Mouse (Mus musculus) gonadal fat pad, adult 2 months (tissue): ENCODE measurements around the gene Ccnd2. TPM values are rescaled to one million over a fixed set of nuclear protein-coding genes. Genes with fewer than 3 reads are reported as not detected.

Experiments
- DNase-seq: peaks from one replicate; pipeline ENCODE4 v3.0.0-alpha.2; 2012; ENCODE audit warnings: low read depth
- polyA plus RNA-seq: library from polyadenylated mRNA; depleted of rRNA; stranded (reverse); fragments of >200 nt; gene quantifications from 2 replicates; pipeline ENCODE4 v1.2.3, GENCODE M21; 2012

Ccnd2 gene
- polyA plus RNA-seq, 1 experiment: 75.2 TPM

GRCm38 (mm10) chr6:127148526-127149302 is 3.3 kb downstream of the Ccnd2 start:
- no peak for DNase-seq

GRCm38 (mm10) chr6:127147665-127148064 is 4.3 kb downstream of the Ccnd2 start:
- no peak for DNase-seq

- no peak for DNase-seq
Measured at GRCm38 (mm10) chr6:127146322-127146947, 5.6 kb downstream of the Ccnd2 start.

- DNase-seq: no peak
Measured at GRCm38 (mm10) chr6:127145464-127146190, 6.4 kb downstream of the Ccnd2 start.

GRCm38 (mm10) chr6:127143576-127144288 is 8.3 kb downstream of the Ccnd2 start:
- DNase-seq: no peak

- no peak for DNase-seq
Measured at GRCm38 (mm10) chr6:127143124-127143520, 8.9 kb downstream of the Ccnd2 start.

GRCm38 (mm10) chr6:127142154-127143123 is 9.6 kb downstream of the Ccnd2 start:
- DNase-seq: no peak

- no peak for DNase-seq
Measured at GRCm38 (mm10) chr6:127138962-127139361, 13.0 kb downstream of the Ccnd2 start.

- DNase-seq: no peak
Measured at GRCm38 (mm10) chr6:127133433-127134245, 18.4 kb downstream of the Ccnd2 start.

GRCm38 (mm10) chr6:127132719-127133118 is 19.3 kb downstream of the Ccnd2 start:
- no peak for DNase-seq

- DNase-seq: no peak
Measured at GRCm38 (mm10) chr6:127131946-127132345, 20.0 kb downstream of the Ccnd2 start.

GRCm38 (mm10) chr6:127130377-127130776 is 21.6 kb downstream of the Ccnd2 start:
- DNase-seq: no peak

GRCm38 (mm10) chr6:127129659-127130058 is 22.3 kb downstream of the Ccnd2 start:
- DNase-seq: no peak

- no peak for DNase-seq
Measured at GRCm38 (mm10) chr6:127123506-127123905, 28.5 kb downstream of the Ccnd2 start.

GRCm38 (mm10) chr6:127122996-127123395 is 29.0 kb downstream of the Ccnd2 start:
- DNase-seq: no peak

GRCm38 (mm10) chr6:127122221-127122806 is 29.7 kb downstream of the Ccnd2 start:
- DNase-seq: no peak

GRCm38 (mm10) chr6:127114753-127115456 is 37.1 kb downstream of the Ccnd2 start:
- no peak for DNase-seq

- peak; percentile 41 for DNase-seq
Measured at GRCm38 (mm10) chr6:127109402-127109930, 42.5 kb downstream of the Ccnd2 start, which contains the start of gene Tigar. Gene Tigar (minus strand): TSS chr6:127109557.
